Mouse (Mus musculus) neural tube, embryonic 11.5 days (tissue): Measurements from ENCODE around the gene Notch2. TPM values are rescaled to one million over a fixed set of nuclear protein-coding genes. Genes with fewer than 3 reads are reported as not detected.

Experiments
- ATAC-seq: fragments of 200-750 bp; cut with Nextera tagmentation; 2 replicates; pipeline ENCODE4 v1.8.0; 2017; ENCODE audit warnings: moderate number of reproducible peaks, mild to moderate bottlenecking, moderate TSS enrichment, moderate library complexity; ENCODE audit not compliant: insufficient read depth, low FRiP score, low TSS enrichment
- DNase-seq: peaks from one replicate; pipeline ENCODE4 v3.0.0-alpha.2; 2015; ENCODE audit warnings: low spot score
- H3K27ac ChIP-seq: fragments of 300-500 bp; sonication (generic); 2 replicates; pipeline ENCODE4 v1.5.1; 2014; ENCODE audit warnings: low read depth, mild to moderate bottlenecking, low read length
- H3K27me3 ChIP-seq: fragments of 300-500 bp; sonication (generic); 2 replicates; pipeline ENCODE4 v1.6.1; 2014; ENCODE audit warnings: mild to moderate bottlenecking, low read length, mixed read lengths; ENCODE audit not compliant: control insufficient read depth, insufficient read depth
- H3K36me3 ChIP-seq: fragments of 300-500 bp; sonication (generic); 2 replicates; pipeline ENCODE4 v1.6.1; 2014; ENCODE audit warnings: mild to moderate bottlenecking, low read length, moderate library complexity, mixed read lengths; ENCODE audit not compliant: control insufficient read depth, insufficient read depth
- H3K4me1 ChIP-seq: fragments of 300-500 bp; sonication (generic); 2 replicates; pipeline ENCODE4 v1.6.1; 2014; ENCODE audit warnings: low read length, mixed read lengths; ENCODE audit not compliant: control insufficient read depth, insufficient read depth
- H3K4me2 ChIP-seq: fragments of 300-500 bp; sonication (generic); 2 replicates; pipeline ENCODE4 v1.6.1; 2014; ENCODE audit warnings: low read depth, mild to moderate bottlenecking, moderate library complexity
- H3K4me3 ChIP-seq: fragments of 300-500 bp; sonication (generic); 2 replicates; pipeline ENCODE4 v1.5.1; 2014; ENCODE audit warnings: low read depth, low read length
- H3K9ac ChIP-seq: fragments of 300-500 bp; sonication (generic); 2 replicates; pipeline ENCODE4 v1.6.1; 2014; ENCODE audit warnings: mild to moderate bottlenecking, low read length
- H3K9me3 ChIP-seq: fragments of 300-500 bp; sonication (generic); 2 replicates; pipeline ENCODE4 v1.6.1; 2016; ENCODE audit warnings: low read length; ENCODE audit not compliant: control insufficient read depth
- WGBS: fragments of 180-500 bp; shearing (Covaris S2); extraction: QIAGEN DNeasy Blood & Tissue Kit; methylation state at CpG from one replicate; pipeline ENCODE4 v1.1.7; 2014; 5-methylcytosine and 5-hydroxymethylcytosine counted together
- polyA plus RNA-seq: library from polyadenylated mRNA; unstranded; fragments of >200 nt; fragmentation: Nextera tagmentation; extraction: Ambion mirVana; gene quantifications from 2 replicates; pipeline ENCODE4 v1.2.1, GENCODE M21; 2014

The Notch2 gene
- polyA plus RNA-seq, 1 experiment from 2014 or later = 24.6 TPM

DNA sequence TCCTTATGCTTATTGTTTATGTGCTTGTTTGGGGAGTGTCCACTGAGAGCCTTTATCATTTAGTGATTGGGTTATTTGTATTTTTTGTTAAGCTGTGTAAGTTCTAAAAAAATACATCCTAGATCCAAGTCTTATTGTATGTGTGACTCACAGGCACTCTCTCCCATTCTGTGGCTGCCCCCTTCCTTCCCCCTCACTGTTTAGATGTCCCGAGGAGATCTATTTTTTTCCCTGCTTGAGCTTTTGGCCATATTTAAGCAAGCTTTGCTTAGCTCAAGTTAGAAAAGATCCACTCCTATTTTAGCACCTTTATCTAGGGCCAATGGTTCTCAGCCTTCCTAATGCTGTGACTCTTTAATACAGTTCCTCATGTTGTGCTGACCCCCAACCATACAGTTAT, 65.5 kb downstream of the Notch2 start:
- no peak for ATAC-seq
- H3K36me3 ChIP-seq = no peaks in the 10 kb centered on the region; the same call in 1 of the 2 replicates
- no peak overlapping the region for H3K9ac ChIP-seq

DNA sequence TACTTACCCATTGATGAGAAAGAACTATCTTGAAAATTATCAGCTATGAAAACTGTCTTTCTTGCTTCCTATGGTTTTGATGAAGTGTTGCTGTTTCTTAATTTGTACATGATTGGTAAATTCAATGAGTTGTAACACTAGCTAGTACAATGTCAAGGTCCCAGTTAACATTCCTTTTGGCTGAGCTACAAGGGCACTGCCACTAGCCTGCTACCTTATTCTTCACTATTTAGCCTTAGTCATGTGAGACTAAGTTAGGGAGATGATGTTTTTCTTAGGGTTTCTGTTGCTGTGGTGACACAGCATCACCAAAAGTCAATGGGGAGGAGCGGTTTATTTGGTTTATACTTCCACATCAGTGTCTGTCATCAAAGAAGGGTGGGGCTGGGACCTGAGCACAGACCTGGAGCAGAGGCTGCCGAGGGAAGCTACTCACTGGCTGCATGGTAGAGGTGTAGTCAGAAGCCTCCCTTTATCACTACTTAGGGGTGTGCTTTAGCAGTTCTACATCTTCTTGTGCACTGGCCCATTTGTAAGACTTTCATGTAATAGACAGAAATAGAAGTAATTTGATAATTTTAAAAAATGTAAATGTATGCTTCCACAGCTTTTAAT, 66.4 kb downstream of the Notch2 start:
- DNase-seq (no peak), ATAC-seq (no peak)
- 86% methylated on average over 2 of the region's 2 CpGs for WGBS
- Histone ChIP-seq H3K4me3 (no peak overlapping the region), H3K36me3 (no peaks in the 10 kb centered on the region; the same call in 1 of the 2 replicates), H3K27me3 (no peaks in the 10 kb centered on the region), H3K27ac (no peak overlapping the region), H3K9me3 (no peaks in the 10 kb centered on the region), H3K4me2 (no peak overlapping the region), H3K4me1 (0 out of 2 replicates have a peak, but pooled peaks cover 3% of the 10 kb centered on the region), H3K9ac (no peak overlapping the region)

More for the DNA sequence above, 65.5 kb downstream of the Notch2 start:
- Histone ChIP-seq H3K9me3 (no peaks in the 10 kb centered on the region), H3K27me3 (no peaks in the 10 kb centered on the region), H3K4me1 (no peaks in the 10 kb centered on the region), H3K4me2 (no peak overlapping the region), H3K4me3 (no peak overlapping the region), H3K27ac (no peak overlapping the region)
- DNase-seq = no peak
- 89% methylated on average over 1 of the region's 1 CpGs for WGBS

DNA sequence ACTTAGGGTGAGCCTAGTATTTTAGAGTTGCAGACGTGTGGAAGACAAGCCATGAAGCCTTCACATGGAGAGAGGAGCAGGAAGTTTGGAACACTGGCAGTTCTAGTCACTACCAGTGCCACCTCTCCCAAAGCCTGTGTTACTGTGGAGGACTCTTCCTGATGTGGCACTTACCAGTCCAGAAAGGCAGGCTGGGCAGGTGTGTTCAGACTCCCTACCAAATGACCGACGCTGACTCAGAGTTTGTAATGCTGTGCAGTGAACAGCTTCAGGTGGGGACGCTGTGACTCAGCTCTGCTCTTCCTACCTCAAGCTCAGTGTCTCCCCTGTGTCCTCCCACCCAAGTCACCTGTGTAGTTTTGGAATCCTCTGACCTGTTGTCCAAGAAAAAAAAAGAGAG, 67.3 kb downstream of the Notch2 start:
- DNase-seq (no peak), ATAC-seq (no peak)
- Histone ChIP-seq H3K9ac (no peak overlapping the region), H3K4me1 (peaks cover 9% of the 10 kb centered on the region; the same call in 1 of the 2 replicates), H3K27me3 (no peaks in the 10 kb centered on the region), H3K4me3 (no peak overlapping the region), H3K27ac (no peak overlapping the region), H3K9me3 (no peaks in the 10 kb centered on the region), H3K36me3 (no peaks in the 10 kb centered on the region; the same call in 1 of the 2 replicates), H3K4me2 (no peak overlapping the region)
- 92% methylated on average over 4 of the region's 4 CpGs for WGBS

DNA sequence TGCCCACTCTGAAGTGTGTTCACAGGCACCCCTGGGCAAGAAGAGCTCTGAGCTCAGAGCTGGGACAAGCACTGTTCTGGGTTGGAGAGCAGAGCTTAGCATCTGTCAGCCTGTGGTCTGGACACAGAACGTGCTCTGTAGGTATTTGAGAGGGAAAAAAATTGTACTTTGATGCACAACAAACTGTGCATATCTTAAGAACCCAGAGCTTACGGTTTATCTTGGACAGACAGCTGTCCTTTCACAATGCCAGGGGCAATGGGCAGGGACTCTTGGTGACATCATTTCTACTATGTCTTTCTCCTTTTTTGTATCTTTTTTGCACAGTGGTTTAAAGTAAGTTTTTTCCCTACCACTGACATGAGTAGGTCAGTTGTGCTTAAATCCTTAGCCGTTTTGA, 68.9 kb downstream of the Notch2 start:
- DNase-seq (no peak), ATAC-seq (no peak)
- Histone ChIP-seq H3K4me3 (no peak overlapping the region), H3K9ac (no peak overlapping the region), H3K4me1 (peaks cover 9% of the 10 kb centered on the region; the same call in 1 of the 2 replicates), H3K27ac (no peak overlapping the region), H3K27me3 (no peaks in the 10 kb centered on the region), H3K36me3 (no peaks in the 10 kb centered on the region; the same call in 1 of the 2 replicates), H3K4me2 (no peak overlapping the region), H3K9me3 (no peaks in the 10 kb centered on the region)
- WGBS = 86% methylated on average over 3 of the region's 3 CpGs

DNA sequence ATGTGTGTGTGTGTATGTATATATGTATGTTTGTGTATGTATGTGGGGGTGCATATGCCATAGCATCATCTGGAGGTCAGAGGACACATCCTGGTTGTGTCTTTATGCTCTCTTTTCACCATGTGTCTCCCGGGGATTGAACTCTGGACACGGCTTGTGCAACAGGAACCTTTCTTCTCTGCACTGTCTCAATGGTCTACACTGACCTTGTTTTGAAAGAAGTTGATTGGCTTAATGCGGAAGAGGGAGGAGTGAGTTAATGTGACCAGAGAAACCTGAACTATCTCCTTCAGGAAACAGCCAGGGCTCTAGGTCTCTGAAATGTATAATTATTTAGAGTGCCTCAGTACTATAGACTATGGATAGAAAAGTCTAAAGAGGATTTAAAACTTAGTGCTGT, 69.6 kb downstream of the Notch2 start:
- Histone ChIP-seq H3K4me2 (no peak overlapping the region), H3K4me3 (no peak overlapping the region), H3K27me3 (no peaks in the 10 kb centered on the region), H3K9ac (no peak overlapping the region), H3K9me3 (no peaks in the 10 kb centered on the region), H3K27ac (no peak overlapping the region), H3K4me1 (peaks cover 9% of the 10 kb centered on the region; the same call in 1 of the 2 replicates), H3K36me3 (no peaks in the 10 kb centered on the region; the same call in 1 of the 2 replicates)
- no peak for DNase-seq
- whole genome bisulfite sequencing = 80% methylated on average over 3 of the region's 3 CpGs
- no peak for ATAC-seq

DNA sequence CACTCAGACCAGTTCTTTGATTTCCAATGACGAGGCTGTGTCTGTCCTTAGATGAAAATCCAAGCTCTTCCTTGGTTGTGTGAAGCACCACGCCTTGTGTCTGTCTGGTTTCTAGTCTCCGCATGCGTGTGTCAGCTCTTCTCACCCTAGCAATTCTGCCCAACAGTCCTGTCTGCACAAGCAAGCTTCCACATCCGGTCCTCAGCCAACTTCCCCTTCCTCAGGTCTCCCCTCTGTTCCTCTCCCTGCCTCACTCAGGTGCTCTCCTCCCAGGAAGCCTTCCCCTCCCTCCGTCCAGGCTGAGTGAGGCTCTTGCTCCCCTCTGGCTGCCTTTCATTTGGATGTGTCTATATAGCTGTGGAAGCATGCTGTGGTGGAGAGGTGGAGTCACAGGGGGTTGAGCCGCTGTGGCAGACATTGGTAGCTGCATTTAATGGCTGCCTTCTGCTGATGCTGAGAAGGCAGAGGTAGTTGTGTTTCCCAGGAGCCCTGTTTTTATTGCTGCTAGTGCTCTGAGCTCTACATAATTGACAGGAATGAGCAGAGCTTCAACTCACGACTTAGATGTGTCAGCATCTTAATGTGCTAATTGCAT, 70.8 kb downstream of the Notch2 start:
- 60% methylated on average over 8 of the region's 8 CpGs for WGBS
- H3K4me2 ChIP-seq = no peak overlapping the region
- DNase-seq = no peak
- H3K27me3 ChIP-seq = no peaks in the 10 kb centered on the region
- no peaks in the 10 kb centered on the region; the same call in 1 of the 2 replicates for H3K36me3 ChIP-seq
- H3K4me3 ChIP-seq = no peak overlapping the region
- 0 out of 2 replicates have a peak overlapping the region, but pooled peaks have one; percentile 29 for H3K27ac ChIP-seq
- no peak for ATAC-seq
- H3K9ac ChIP-seq = no peak overlapping the region
- no peaks in the 10 kb centered on the region for H3K9me3 ChIP-seq
- H3K4me1 ChIP-seq = peaks cover 9% of the 10 kb centered on the region; the same call in 1 of the 2 replicates

DNA sequence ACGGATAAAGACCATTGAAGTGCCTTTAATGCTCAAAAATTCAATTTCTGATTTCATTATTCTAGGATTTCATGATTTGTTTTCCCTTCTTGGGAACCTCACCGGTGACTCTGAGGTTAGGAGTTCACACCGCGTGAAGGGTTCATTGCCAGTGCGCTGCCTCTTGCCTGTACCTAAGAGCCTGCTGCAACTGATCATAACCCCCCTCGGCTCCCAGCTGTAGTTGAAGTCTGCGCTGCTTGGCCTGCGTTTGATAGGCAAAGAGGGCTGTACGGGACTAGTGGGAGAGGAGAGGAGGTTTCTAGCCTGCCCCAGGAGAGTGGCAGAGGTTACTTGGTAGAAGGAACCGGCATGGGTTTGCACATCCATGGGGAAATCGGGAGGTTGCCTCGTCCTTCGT, 71.5 kb downstream of the Notch2 start:
- H3K27ac ChIP-seq = 0 out of 2 replicates have a peak overlapping the region, but pooled peaks have one; percentile 1

DNA sequence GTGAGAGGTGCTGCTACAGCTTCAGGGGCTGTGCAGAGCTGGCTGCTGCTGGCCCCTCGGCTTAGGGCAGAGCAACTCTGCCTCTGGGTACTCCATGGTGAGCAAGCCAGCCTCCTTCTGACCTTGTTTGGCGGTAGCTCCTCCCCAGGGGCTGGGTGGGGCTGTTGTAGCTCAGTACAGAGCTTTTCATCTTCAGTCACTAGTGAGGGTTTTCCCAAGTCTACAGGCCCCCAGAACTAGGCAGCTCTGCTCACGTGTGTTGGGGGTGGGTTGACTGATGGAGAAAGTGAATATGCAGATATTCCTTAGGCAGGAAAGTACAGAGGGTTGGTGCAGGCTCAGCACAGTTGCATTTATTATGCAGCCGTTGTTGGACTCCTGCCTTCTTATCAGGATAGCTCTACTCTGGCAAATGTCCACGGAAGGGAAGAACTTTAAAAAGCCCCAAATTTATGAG, 72.5 kb downstream of the Notch2 start:
- no peak overlapping the region for H3K4me3 ChIP-seq
- no peak overlapping the region for H3K27ac ChIP-seq
- WGBS = 48% methylated on average over 5 of the region's 5 CpGs
- ATAC-seq = no peak
- no peak overlapping the region for H3K4me2 ChIP-seq
- H3K27me3 ChIP-seq = no peaks in the 10 kb centered on the region
- no peaks in the 10 kb centered on the region; the same call in 1 of the 2 replicates for H3K36me3 ChIP-seq
- H3K4me1 ChIP-seq = peaks cover 9% of the 10 kb centered on the region; the same call in 1 of the 2 replicates
- no peaks in the 10 kb centered on the region for H3K9me3 ChIP-seq
- no peak for DNase-seq
- no peak overlapping the region for H3K9ac ChIP-seq

More for the DNA sequence above, 71.5 kb downstream of the Notch2 start:
- DNase-seq (no peak), ATAC-seq (no peak)
- Histone ChIP-seq H3K9ac (no peak overlapping the region), H3K36me3 (no peaks in the 10 kb centered on the region; the same call in 1 of the 2 replicates), H3K27me3 (no peaks in the 10 kb centered on the region), H3K4me3 (no peak overlapping the region), H3K4me1 (peaks cover 9% of the 10 kb centered on the region; the same call in 1 of the 2 replicates), H3K9me3 (no peaks in the 10 kb centered on the region), H3K4me2 (no peak overlapping the region)
- WGBS = 70% methylated on average over 13 of the region's 13 CpGs
